Mouse (Mus musculus): ENCODE results near the gene Mrgprx1. TPM values are rescaled to one million over a fixed set of nuclear protein-coding genes. Genes with fewer than 3 reads are reported as not detected.

Mrgprx1 gene
- total RNA-seq (2014; fragmentation: Nextera tagmentation): not detected in 2 replicates
- not detected in 2 replicates for total RNA-seq (2017)
- polyA plus RNA-seq (2012): not detected in 2 replicates

GRCm38 (mm10) chr7:48027497-48027896, at the start of gene Mrgprx1:
Gene Mrgprx1 (minus strand): TSS chr7:48027597.
- Histone ChIP-seq H3K27me3 (ENCODE audit: insufficient read depth, low read length) (no peaks in the 10 kb centered on the region), H3K4me3 (ENCODE audit: low read depth, low read length) (no peak within 1 kb of the TSS), H3K9me3 (replicated peaks) (peaks cover 8% of the 10 kb centered on the region), H3K36me3 (replicated peaks) (no peaks in the 10 kb centered on the region), H3K4me1 (ENCODE audit: insufficient read depth, low read depth, low read length) (no peaks in the 10 kb centered on the region)
- DNase-seq (ENCODE audit: low spot score) (no peak), ATAC-seq (ENCODE audit: extremely low read depth, insufficient number of reproducible peaks, low FRiP score, poor library complexity, severe bottlenecking) (no peak)
- TF ChIP-seq POLR2AphosphoS5 (IDR thresholded peaks at IDR 0.05; ENCODE audit: insufficient replicate concordance, low read depth, low read length) (no peak), TAL1 (conservative IDR thresholded peaks at IDR 0.05; ENCODE audit: low read depth, low read length) (no peak), GATA2 (IDR thresholded peaks at IDR 0.05; ENCODE audit: borderline replicate concordance, low read depth, low read length) (no peak), CTCF (IDR thresholded peaks at IDR 0.05; ENCODE audit: low read depth, low read length) (no peak), GATA1 (IDR thresholded peaks at IDR 0.05; ENCODE audit: borderline replicate concordance, low read length) (no peak)

- DNase-seq (ENCODE audit: low spot score): no peak
- H3K27me3 ChIP-seq (ENCODE audit: insufficient read depth, low read length): no peaks in the 10 kb centered on the region
- no peaks in the 10 kb centered on the region for H3K36me3 ChIP-seq (replicated peaks)
- H3K4me1 ChIP-seq (ENCODE audit: insufficient read depth, low read depth, low read length): no peaks in the 10 kb centered on the region
- no peak for ATAC-seq (ENCODE audit: extremely low read depth, insufficient number of reproducible peaks, low FRiP score, poor library complexity, severe bottlenecking)
- no peaks in the 10 kb centered on the region for H3K9me3 ChIP-seq (replicated peaks)
- no peak overlapping the region for H3K4me3 ChIP-seq (ENCODE audit: low read depth, low read length)
- no peak for TF ChIP-seq CTCF (IDR thresholded peaks at IDR 0.05; ENCODE audit: low read depth, low read length)
Observed at GRCm38 (mm10) chr7:48075521-48075920, 48.1 kb upstream of the Mrgprx1 start.

- peak; percentile 88 for ATAC-seq (ENCODE audit: extremely low read depth, insufficient number of reproducible peaks, low FRiP score, poor library complexity, severe bottlenecking)
- TF ChIP-seq GATA2 (IDR thresholded peaks at IDR 0.05; ENCODE audit: borderline replicate concordance, low read depth, low read length): no peak
- no peak for TF ChIP-seq TAL1 (conservative IDR thresholded peaks at IDR 0.05; ENCODE audit: low read depth, low read length)
- TF ChIP-seq CTCF (IDR thresholded peaks at IDR 0.05; ENCODE audit: low read depth, low read length): no peak
- no peak for TF ChIP-seq POLR2AphosphoS5 (IDR thresholded peaks at IDR 0.05; ENCODE audit: insufficient replicate concordance, low read depth, low read length)
- TF ChIP-seq GATA1 (IDR thresholded peaks at IDR 0.05; ENCODE audit: borderline replicate concordance, low read length): no peak
- Histone ChIP-seq H3K9me3 (replicated peaks) (no peaks in the 10 kb centered on the region), H3K4me1 (ENCODE audit: insufficient read depth, low read depth, low read length) (no peaks in the 10 kb centered on the region), H3K4me3 (ENCODE audit: low read depth, low read length) (no peak overlapping the region), H3K36me3 (replicated peaks) (no peaks in the 10 kb centered on the region), H3K27me3 (ENCODE audit: insufficient read depth, low read length) (no peaks in the 10 kb centered on the region)
- no peak for DNase-seq (ENCODE audit: low spot score)
Observed at GRCm38 (mm10) chr7:48046475-48047185, 19.2 kb upstream of the Mrgprx1 start.

DNA sequence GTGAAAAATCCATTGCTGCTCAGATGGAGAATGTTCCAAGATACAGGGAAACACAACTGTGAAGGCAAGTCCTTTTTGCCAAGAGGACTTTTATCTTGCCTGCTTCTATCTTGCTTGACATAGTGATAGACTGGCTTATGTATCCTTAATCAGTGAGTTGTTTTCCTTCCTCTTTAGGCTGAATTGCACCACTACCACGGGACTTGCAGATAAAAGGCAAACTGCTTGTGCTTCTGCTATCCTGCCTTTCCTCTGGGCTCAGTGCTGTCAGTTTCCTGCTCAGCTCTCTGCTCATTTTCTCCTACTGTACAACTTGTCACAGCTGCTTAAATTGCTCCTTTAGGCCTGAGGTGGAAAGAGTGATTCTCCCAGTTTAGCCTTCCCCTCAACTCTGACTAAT, 16.6 kb upstream of the Mrgprx1 start:
- ATAC-seq (ENCODE audit: extremely low read depth, insufficient number of reproducible peaks, low FRiP score, poor library complexity, severe bottlenecking): 0 out of 2 replicates have a peak, but pooled peaks have one; percentile 18
- no peak for TF ChIP-seq TAL1 (conservative IDR thresholded peaks at IDR 0.05; ENCODE audit: low read depth, low read length)
- TF ChIP-seq GATA1 (IDR thresholded peaks at IDR 0.05; ENCODE audit: borderline replicate concordance, low read length): no peak
- TF ChIP-seq CTCF (IDR thresholded peaks at IDR 0.05; ENCODE audit: low read depth, low read length): no peak
- no peak for TF ChIP-seq POLR2AphosphoS5 (IDR thresholded peaks at IDR 0.05; ENCODE audit: insufficient replicate concordance, low read depth, low read length)
- no peak for TF ChIP-seq GATA2 (IDR thresholded peaks at IDR 0.05; ENCODE audit: borderline replicate concordance, low read depth, low read length)

GRCm38 (mm10) chr7:48017874-48018273, 9.5 kb downstream of the Mrgprx1 start:
- no peak for DNase-seq (ENCODE audit: low spot score)
- no peaks in the 10 kb centered on the region for H3K4me1 ChIP-seq (ENCODE audit: insufficient read depth, low read depth, low read length)
- H3K4me3 ChIP-seq (ENCODE audit: low read depth, low read length): no peak overlapping the region
- H3K9me3 ChIP-seq (replicated peaks): peaks cover 8% of the 10 kb centered on the region
- TF ChIP-seq POLR2AphosphoS5 (IDR thresholded peaks at IDR 0.05; ENCODE audit: insufficient replicate concordance, low read depth, low read length): no peak
- H3K36me3 ChIP-seq (replicated peaks): no peaks in the 10 kb centered on the region
- ATAC-seq (ENCODE audit: extremely low read depth, insufficient number of reproducible peaks, low FRiP score, poor library complexity, severe bottlenecking): no peak
- H3K27me3 ChIP-seq (ENCODE audit: insufficient read depth, low read length): no peaks in the 10 kb centered on the region

More for the DNA sequence above, 16.6 kb upstream of the Mrgprx1 start:
- Histone ChIP-seq H3K27me3 (ENCODE audit: insufficient read depth, low read length) (no peaks in the 10 kb centered on the region), H3K9me3 (replicated peaks) (no peaks in the 10 kb centered on the region), H3K4me3 (ENCODE audit: low read depth, low read length) (no peak overlapping the region), H3K36me3 (replicated peaks) (no peaks in the 10 kb centered on the region), H3K4me1 (ENCODE audit: insufficient read depth, low read depth, low read length) (no peaks in the 10 kb centered on the region)
- no peak for DNase-seq (ENCODE audit: low spot score)

- H3K36me3 ChIP-seq (replicated peaks): no peaks in the 10 kb centered on the region
- DNase-seq (ENCODE audit: low spot score) (no peak), ATAC-seq (ENCODE audit: extremely low read depth, insufficient number of reproducible peaks, low FRiP score, poor library complexity, severe bottlenecking) (no peak)
- H3K27me3 ChIP-seq (ENCODE audit: insufficient read depth, low read length): no peaks in the 10 kb centered on the region
- TF ChIP-seq POLR2AphosphoS5 (IDR thresholded peaks at IDR 0.05; ENCODE audit: insufficient replicate concordance, low read depth, low read length): no peak
- TF ChIP-seq CTCF (IDR thresholded peaks at IDR 0.05; ENCODE audit: low read depth, low read length): no peak
- TF ChIP-seq GATA1 (IDR thresholded peaks at IDR 0.05; ENCODE audit: borderline replicate concordance, low read length): no peak
- TF ChIP-seq TAL1 (conservative IDR thresholded peaks at IDR 0.05; ENCODE audit: low read depth, low read length): no peak
- TF ChIP-seq GATA2 (IDR thresholded peaks at IDR 0.05; ENCODE audit: borderline replicate concordance, low read depth, low read length): no peak
- H3K4me1 ChIP-seq (ENCODE audit: insufficient read depth, low read depth, low read length): no peaks in the 10 kb centered on the region
- no peak overlapping the region for H3K4me3 ChIP-seq (ENCODE audit: low read depth, low read length)
- peaks cover 6% of the 10 kb centered on the region for H3K9me3 ChIP-seq (replicated peaks)
Observed at GRCm38 (mm10) chr7:47995689-47996088, 31.7 kb downstream of the Mrgprx1 start.

Measured in G1E (cell line).